Mouse (Mus musculus): ENCODE data around the gene Mepe.

- no peak for TF ChIP-seq CTCF (IDR thresholded peaks at IDR 0.05; ENCODE audit: control insufficient read depth, insufficient read depth, insufficient replicate concordance, low read depth, low read length)
- no peak for TF ChIP-seq POLR2A (IDR thresholded peaks at IDR 0.05; ENCODE audit: control insufficient read depth, low read depth, low read length)
Observed at GRCm38 (mm10) chr5:104371284-104371683, 46.2 kb downstream of the Mepe start.
